Mouse (Mus musculus) lung, postnatal 14 days (tissue): Measurements from ENCODE around the gene Sumo1.
"Not testable (repeated sequence)": the region's sequence is repeated elsewhere in the genome, so short reads cannot be mapped to it uniquely, and the experiment has no call there.

ENCODE experiments used
- DNase-seq: peaks from one replicate; pipeline ENCODE4 v3.0.0; 2021

Sumo1 gene

DNA sequence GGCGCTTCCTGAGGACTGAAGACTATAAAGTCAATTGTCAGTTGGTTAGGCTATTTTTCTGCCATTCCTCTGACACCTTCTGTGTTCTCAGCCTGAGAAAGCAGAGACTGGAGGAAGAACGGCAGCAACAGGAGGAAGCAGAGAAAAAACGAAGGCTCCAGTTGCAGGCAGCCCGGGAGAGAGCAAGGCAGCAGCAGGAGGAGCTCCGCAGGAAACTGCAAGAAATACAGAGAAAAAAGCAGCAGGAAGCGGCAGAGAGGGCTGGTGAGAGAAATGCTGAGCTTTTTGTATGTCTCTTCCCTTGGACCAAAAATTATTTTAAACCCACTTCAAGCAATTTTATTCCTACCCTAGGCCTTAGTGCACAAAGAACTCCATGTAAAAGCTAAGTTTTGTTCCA, 37.6 kb downstream of the Sumo1 start:
- DNase-seq, result no peak

- no peak for DNase-seq
Measured at GRCm38 (mm10) chr1:59631986-59632659, 38.5 kb downstream of the Sumo1 start.

DNA sequence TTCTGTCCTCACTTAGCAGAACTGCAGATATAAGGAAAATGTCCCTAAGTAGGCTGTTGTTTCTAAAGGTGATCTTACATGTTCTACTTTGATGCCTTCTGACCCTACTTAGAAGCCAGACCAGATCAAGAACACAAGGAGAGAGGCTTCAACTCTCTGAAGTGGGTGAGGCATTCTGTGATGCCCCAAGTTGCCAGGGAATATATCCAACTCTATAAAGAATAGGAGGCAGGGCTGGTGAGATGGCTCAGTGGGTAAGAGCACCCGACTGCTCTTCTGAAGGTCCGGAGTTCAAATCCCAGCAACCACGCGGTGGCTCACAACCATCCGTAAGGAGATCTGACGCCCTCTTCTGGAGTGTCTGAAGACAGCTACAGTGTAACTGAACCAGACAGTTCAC, 40.3 kb downstream of the Sumo1 start:
- not testable (repeated sequence) for DNase-seq

GRCm38 (mm10) chr1:59629194-59629593, 41.4 kb downstream of the Sumo1 start:
- no peak for DNase-seq

- no peak for DNase-seq
Measured at GRCm38 (mm10) chr1:59625410-59625809, 45.2 kb downstream of the Sumo1 start.

DNA sequence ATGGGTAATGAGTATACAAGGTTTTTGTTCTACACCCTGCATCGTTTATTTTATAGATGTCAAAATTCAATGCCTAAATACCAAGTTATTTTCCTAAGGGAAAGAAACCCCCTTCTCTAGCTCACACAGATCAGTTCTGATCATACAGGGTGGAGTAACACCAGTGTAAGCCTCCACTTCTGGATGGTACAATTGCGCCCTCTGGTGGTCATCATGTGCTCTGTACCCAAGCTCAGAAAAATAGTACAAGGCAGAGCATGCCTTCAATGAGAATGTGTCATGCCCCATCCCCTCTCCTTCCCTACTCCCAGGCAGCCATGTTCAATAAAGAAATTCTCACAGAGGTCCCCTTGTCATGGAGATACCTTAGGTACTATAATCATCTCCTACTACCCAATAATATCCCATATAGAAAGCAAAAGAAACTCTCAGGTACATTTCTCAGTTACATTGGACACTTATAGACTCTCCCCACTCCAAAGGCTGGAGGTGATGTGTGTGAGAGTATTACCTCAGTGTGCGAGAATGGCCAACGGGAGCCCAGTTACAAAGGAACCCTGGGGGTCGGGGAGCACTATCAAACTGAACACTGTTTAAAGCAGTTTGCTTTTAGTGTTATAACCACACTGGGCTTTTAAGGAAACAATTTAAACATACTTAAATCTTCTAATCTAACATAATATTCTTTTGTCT, 47.2 kb downstream of the Sumo1 start:
- DNase-seq, result peak; percentile 84

GRCm38 (mm10) chr1:59619201-59619600, 51.4 kb downstream of the Sumo1 start:
- DNase-seq, result no peak

DNA sequence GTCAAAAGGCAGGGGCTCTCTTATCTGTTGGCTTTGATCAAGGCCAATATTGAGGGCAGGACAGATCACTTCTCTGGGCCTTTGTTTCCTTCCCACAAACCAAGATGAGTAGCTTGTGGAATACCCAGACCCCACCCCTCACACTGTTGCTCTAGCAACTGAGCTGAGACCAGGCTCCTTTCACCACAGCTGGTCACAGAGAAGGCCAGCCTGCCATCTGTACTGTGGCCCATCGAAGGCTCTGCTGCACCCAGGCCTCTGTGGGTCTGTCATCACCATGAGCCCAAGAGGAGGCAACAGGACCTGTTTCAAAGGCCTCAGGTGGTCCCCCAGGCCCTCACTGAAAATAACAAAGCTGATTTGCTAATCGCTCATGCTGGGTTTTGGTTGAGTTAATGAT, 55.6 kb downstream of the Sumo1 start:
- DNase-seq, result no peak

GRCm38 (mm10) chr1:59613795-59614194, 56.8 kb downstream of the Sumo1 start:
- peak; percentile 80 for DNase-seq

DNA sequence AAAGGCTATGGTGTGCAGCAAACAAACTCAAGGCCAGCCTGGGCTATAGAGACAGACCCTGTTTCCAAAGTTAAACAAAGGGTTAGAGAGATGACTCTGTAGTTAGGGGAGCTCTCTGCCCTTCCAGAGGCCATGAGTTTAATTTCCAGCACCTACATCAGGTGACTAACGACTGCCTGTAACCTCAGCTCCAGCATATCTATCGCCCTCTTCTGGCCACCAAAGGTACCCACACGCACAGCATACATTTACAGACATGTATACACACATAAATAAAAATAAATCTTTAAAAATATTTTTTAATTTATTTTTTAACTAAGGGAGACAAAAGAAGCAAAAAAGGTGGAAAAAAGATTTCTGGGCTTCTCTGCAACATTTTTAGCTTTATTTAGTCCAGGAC, 59.7 kb downstream of the Sumo1 start:
- DNase-seq, result no peak

DNA sequence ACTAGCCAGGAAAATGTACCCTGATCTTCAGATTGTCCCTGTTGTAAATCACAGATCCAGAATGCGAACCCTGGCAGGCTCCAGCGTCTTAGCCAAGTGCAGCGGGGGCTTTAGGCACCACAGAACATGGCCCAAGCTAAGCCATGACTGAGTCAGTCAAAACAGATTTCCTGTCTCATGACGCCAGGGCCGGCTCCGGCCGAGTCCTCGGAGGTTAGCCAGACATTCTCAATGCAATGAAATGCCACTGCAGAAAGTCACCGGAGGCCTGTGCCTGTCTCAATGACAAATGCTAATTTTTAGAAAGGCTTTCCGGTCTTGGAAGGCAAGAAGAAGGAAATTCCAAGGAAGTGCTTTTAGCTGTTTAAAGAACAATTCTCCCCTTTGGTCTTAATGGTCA, 60.7 kb downstream of the Sumo1 start:
- DNase-seq, result peak; percentile 21

DNA sequence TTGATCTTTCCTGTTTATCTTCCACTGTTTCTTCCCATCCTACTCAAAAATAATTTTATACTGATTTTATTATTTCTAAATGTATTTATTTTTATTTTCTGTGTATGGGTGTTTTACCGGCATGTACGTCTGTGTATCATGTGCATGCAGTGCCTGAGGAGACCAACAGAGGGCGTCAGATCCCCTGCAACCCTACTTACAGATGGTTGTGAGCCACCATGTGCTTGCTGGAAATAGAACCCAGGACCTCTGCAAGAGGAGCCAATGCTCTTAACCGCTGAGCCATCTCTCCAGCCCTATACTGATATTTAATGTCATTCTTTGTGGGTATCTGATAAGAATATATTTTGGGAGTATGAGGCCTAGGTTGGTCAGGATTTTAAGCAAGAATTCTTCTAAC, 61.2 kb downstream of the Sumo1 start:
- no peak for DNase-seq

GRCm38 (mm10) chr1:59608920-59609319, 61.7 kb downstream of the Sumo1 start:
- DNase-seq, result no peak

DNA sequence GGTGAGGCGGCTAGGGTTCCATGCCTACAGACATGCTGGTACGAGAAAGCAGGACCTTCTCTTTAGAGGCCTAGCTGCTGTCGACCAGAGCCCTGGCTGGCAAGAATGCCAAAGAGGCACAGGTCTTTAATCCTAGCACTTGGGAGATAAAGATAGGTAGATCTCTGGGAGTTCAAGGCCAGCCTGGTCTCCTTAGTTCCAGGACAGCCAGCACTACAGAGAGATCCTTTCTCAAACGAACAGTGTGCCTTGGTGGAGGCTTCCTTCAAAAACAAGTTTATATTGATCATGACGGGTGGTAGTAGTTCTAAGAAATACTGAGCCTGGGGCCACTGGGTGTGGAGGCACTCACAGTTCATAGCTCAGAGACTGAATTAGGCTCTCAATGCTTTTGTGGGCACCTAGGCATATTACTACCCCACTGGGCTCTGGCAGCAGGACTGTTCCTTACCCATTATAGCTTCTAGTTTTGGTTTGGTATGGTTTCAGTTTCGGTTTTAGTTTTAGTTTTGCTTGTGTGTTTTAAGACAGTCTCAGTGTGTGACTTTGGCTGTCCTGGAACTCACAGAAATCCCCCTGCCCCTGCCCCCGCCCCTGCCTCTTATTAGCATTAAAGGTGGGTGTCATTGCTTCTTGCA, 62.4 kb downstream of the Sumo1 start:
- no peak for DNase-seq

GRCm38 (mm10) chr1:59607071-59607470, 63.6 kb downstream of the Sumo1 start:
- DNase-seq, result no peak

GRCm38 (mm10) chr1:59606479-59606878, 64.2 kb downstream of the Sumo1 start:
- no peak for DNase-seq

- peak; percentile 38 for DNase-seq
Measured at GRCm38 (mm10) chr1:59603893-59604292, 66.7 kb downstream of the Sumo1 start.

- DNase-seq, result no peak
Measured at GRCm38 (mm10) chr1:59603417-59603712, 67.3 kb downstream of the Sumo1 start.

- DNase-seq, result no peak
Measured at GRCm38 (mm10) chr1:59602531-59603416, 67.9 kb downstream of the Sumo1 start.

DNA sequence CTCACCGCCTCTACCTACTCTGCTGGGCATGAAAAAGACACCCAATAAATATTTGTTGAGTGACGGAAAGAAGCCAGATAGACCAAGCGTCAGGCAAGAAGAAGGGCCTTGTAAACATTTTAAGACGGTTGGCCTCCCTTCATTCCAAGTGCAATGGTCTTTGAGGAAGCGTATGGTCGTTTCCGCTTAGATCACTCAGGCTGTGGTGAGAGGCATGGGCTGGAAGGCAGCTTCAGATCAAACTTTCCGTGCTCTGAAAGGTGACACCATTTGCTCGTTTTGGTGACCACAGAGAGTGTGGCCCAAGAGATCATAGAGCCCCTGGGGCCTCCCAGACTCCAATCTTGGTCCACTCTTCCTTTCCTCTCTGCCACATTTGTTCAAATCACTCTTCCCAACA, 75.0 kb downstream of the Sumo1 start:
- no peak for DNase-seq

DNA sequence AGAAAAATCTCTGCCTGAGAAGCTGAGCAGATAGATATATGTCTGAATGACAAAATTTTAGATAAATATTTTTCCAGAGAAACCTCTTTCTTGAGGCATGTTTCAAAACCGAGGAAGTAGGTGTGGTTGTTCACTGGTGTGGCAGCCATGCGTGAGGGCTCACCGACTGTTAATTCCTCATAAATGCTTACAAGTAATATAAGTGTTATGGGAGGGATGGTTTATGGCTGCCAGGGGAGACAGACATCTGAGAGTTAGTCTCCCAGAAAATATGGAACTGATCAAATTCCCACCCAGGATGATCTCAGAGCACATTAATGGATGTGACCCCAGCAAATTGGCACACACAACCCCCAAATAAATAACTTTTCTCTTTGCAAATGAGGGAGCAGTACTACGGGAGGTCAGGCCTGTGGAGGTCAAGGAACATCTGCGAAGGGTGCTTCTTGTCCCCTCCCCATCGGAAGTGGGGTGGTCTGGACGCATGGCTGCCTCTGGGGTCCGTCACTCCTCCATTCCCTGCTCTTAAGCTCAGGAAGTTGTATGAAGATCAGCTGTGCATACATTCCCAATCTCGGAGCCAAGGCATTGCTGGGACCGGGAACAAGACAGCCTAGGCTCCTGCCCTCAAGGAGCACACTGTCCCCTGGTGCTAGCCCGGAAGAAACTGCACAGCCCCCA, 75.9 kb downstream of the Sumo1 start:
- DNase-seq, result no peak

GRCm38 (mm10) chr1:59593622-59594035, 77.0 kb downstream of the Sumo1 start:
- DNase-seq, result no peak

DNA sequence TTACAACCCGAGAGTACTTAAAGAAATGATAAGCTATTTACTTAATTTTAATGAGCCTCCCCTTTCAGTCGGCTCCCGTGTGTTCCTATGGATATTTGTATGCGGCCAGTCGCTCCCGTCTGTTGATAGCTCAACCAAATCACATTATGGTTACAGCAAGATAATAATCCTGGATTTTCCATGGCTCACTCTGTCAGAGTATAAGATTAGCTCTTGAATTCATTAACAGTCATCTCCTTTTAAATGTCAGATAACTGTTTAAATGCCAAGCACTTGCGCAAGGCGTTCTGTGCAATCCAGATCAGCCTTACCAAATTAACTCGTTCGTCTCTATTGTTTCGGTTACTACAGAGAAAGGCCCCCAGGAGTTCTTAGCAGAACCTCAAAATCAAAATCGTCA, 77.8 kb downstream of the Sumo1 start:
- DNase-seq, result no peak
